Mouse (Mus musculus) liver, embryonic 13.5 days (tissue): Measurements from ENCODE around the gene Tmem169. TPM values are rescaled to one million over a fixed set of nuclear protein-coding genes. Genes with fewer than 3 reads are reported as not detected.
"Not testable (repeated sequence)": the region's sequence is repeated elsewhere in the genome, so short reads cannot be mapped to it uniquely, and the experiment has no call there.

Experiments
- ATAC-seq: fragments of 200-750 bp; cut with Nextera tagmentation; 2 replicates; pipeline ENCODE4 v1.8.0; 2017; ENCODE audit warnings: low read depth, mild to moderate bottlenecking, moderate number of reproducible peaks, moderate library complexity
- DNase-seq: peaks from one replicate; pipeline ENCODE4 v3.0.0; 2022
- H3K27ac ChIP-seq: fragments of 300-500 bp; sonication (generic); 2 replicates; pipeline ENCODE4 v1.5.1; 2015; ENCODE audit warnings: moderate library complexity, mild to moderate bottlenecking, inconsistent platforms
- H3K27me3 ChIP-seq: fragments of 300-500 bp; sonication (generic); 2 replicates; pipeline ENCODE4 v1.6.1; 2015; ENCODE audit warnings: mild to moderate bottlenecking, inconsistent platforms
- H3K36me3 ChIP-seq: fragments of 300-500 bp; sonication (generic); 2 replicates; pipeline ENCODE4 v1.6.1; 2015; ENCODE audit warnings: mild to moderate bottlenecking, inconsistent platforms
- H3K4me1 ChIP-seq: fragments of 300-500 bp; sonication (generic); replicated peaks from 2 replicates; pipeline ENCODE4 v1.6.1; 2015; ENCODE audit warnings: inconsistent platforms
- H3K4me2 ChIP-seq: fragments of 300-500 bp; sonication (generic); 2 replicates; pipeline ENCODE4 v1.6.1; 2015; ENCODE audit warnings: inconsistent platforms, mild to moderate bottlenecking, moderate library complexity
- H3K4me3 ChIP-seq: fragments of 300-500 bp; sonication (generic); replicated peaks from 2 replicates; pipeline ENCODE4 v1.5.1; 2015; ENCODE audit warnings: mild to moderate bottlenecking, inconsistent platforms
- H3K9ac ChIP-seq: fragments of 300-500 bp; sonication (generic); 2 replicates; pipeline ENCODE4 v1.6.1; 2015; ENCODE audit warnings: mild to moderate bottlenecking, inconsistent platforms
- H3K9me3 ChIP-seq: fragments of 300-500 bp; sonication (generic); replicated peaks from 2 replicates; pipeline ENCODE4 v1.6.1; 2016; ENCODE audit warnings: inconsistent platforms
- WGBS: fragments of 180-500 bp; shearing (Covaris S2); methylation state at CpG from one replicate; pipeline ENCODE4 v1.1.7; 2015; ENCODE audit not compliant: insufficient replicate concordance; 5-methylcytosine and 5-hydroxymethylcytosine counted together
- polyA plus RNA-seq: library from polyadenylated mRNA; unstranded; fragments of >200 nt; fragmentation: Nextera tagmentation; extraction: Ambion mirVana; gene quantifications from 2 replicates; pipeline ENCODE4 v1.2.1, GENCODE M21; 2015

The Tmem169 gene
- 0.48 and 0.96 TPM in 2 replicates for polyA plus RNA-seq

- Histone ChIP-seq H3K9ac (peak within 1 kb of the TSS; percentile 78), H3K4me3 (peak within 1 kb of the TSS; percentile 67), H3K4me1 (peaks cover 29% of the 10 kb centered on the region), H3K4me2 (peak within 1 kb of the TSS; percentile 91), H3K27ac (peak within 1 kb of the TSS; percentile 32; the same call in 1 of the 2 replicates), H3K9me3 (no peaks in the 10 kb centered on the region), H3K27me3 (peaks cover 15% of the 10 kb centered on the region), H3K36me3 (no peaks in the 10 kb centered on the region)
- DNase-seq: peak; percentile 93
- peak; percentile 98 for ATAC-seq
- under 1% methylated on average over 30 of the region's 30 CpGs for WGBS
Measured at GRCm38 (mm10) chr1:72283992-72284485, at the start of gene Tmem169, which contains the start of gene Pecr. Tmem169 (plus strand) TSS chr1:72284369. Pecr (minus strand) TSS chr1:72284314.

GRCm38 (mm10) chr1:72236363-72237006 lies 47.7 kb upstream of the Tmem169 start:
- H3K27ac ChIP-seq: not testable (repeated sequence)
- peaks cover 13% of the 10 kb centered on the region; the same call in 1 of the 2 replicates for H3K4me1 ChIP-seq
- ATAC-seq: peak; percentile 79

GRCm38 (mm10) chr1:72237007-72237775 lies 47.0 kb upstream of the Tmem169 start:
- DNase-seq (peak; percentile 39), ATAC-seq (peak; percentile 83)
- H3K9me3 ChIP-seq: no peaks in the 10 kb centered on the region
- no peak overlapping the region for H3K4me3 ChIP-seq
- 0 out of 2 replicates have a peak overlapping the region, but pooled peaks have one; percentile 12 for H3K4me2 ChIP-seq
- no peak overlapping the region for H3K27ac ChIP-seq
- H3K4me1 ChIP-seq: peaks cover 13% of the 10 kb centered on the region; the same call in 1 of the 2 replicates
- H3K36me3 ChIP-seq: no peaks in the 10 kb centered on the region
- peaks cover 38% of the 10 kb centered on the region for H3K27me3 ChIP-seq
- WGBS: under 1% methylated on average over 13 of the region's 13 CpGs
- no peak overlapping the region for H3K9ac ChIP-seq

More at GRCm38 (mm10) chr1:72236363-72237006, 47.7 kb upstream of the Tmem169 start:
- Histone ChIP-seq H3K4me3 (peak overlapping the region; percentile 53), H3K9ac (peak overlapping the region; percentile 47), H3K4me2 (peak overlapping the region; percentile 69), H3K27me3 (peaks cover 38% of the 10 kb centered on the region)
- peak; percentile 36 for DNase-seq
- not testable (repeated sequence) for H3K9me3 ChIP-seq, H3K36me3 ChIP-seq
- under 1% methylated on average over 37 of the region's 50 CpGs for WGBS

GRCm38 (mm10) chr1:72238016-72238580 lies 46.1 kb upstream of the Tmem169 start:
- Histone ChIP-seq H3K9ac (no peak overlapping the region), H3K36me3 (no peaks in the 10 kb centered on the region), H3K4me3 (no peak overlapping the region), H3K4me2 (peak overlapping the region; percentile 12; the same call in 1 of the 2 replicates), H3K27me3 (peaks cover 36% of the 10 kb centered on the region), H3K9me3 (no peaks in the 10 kb centered on the region), H3K4me1 (peaks cover 14% of the 10 kb centered on the region), H3K27ac (no peak overlapping the region)
- ATAC-seq: no peak
- 50% methylated on average over 10 of the region's 10 CpGs for WGBS
- no peak for DNase-seq

- Histone ChIP-seq H3K27me3 (peaks cover 34% of the 10 kb centered on the region), H3K4me1 (peaks cover 20% of the 10 kb centered on the region)
- not testable (repeated sequence) for DNase-seq, H3K27ac ChIP-seq, H3K4me2 ChIP-seq, H3K4me3 ChIP-seq, H3K9me3 ChIP-seq, H3K9ac ChIP-seq, H3K36me3 ChIP-seq, ATAC-seq
- WGBS: 67% methylated on average over 3 of the region's 3 CpGs
Measured at GRCm38 (mm10) chr1:72239113-72239512, 45.1 kb upstream of the Tmem169 start.

- ATAC-seq: no peak
- DNase-seq: no peak
- Histone ChIP-seq H3K4me1 (peaks cover 18% of the 10 kb centered on the region), H3K27ac (no peak overlapping the region), H3K27me3 (peaks cover 9% of the 10 kb centered on the region), H3K4me3 (no peak overlapping the region), H3K4me2 (no peak overlapping the region), H3K9ac (no peak overlapping the region), H3K36me3 (no peaks in the 10 kb centered on the region), H3K9me3 (no peaks in the 10 kb centered on the region)
- 75% methylated on average over 5 of the region's 5 CpGs for WGBS
Measured at GRCm38 (mm10) chr1:72242581-72243143, 41.5 kb upstream of the Tmem169 start.

- Histone ChIP-seq H3K9ac (peak overlapping the region; percentile 73), H3K4me1 (peaks cover 13% of the 10 kb centered on the region), H3K36me3 (no peaks in the 10 kb centered on the region), H3K27me3 (no peaks in the 10 kb centered on the region), H3K27ac (peak overlapping the region; percentile 87), H3K4me2 (peak overlapping the region; percentile 67), H3K9me3 (no peaks in the 10 kb centered on the region), H3K4me3 (peak overlapping the region; percentile 42)
- DNase-seq: peak; percentile 95
- ATAC-seq: peak; percentile 84
- WGBS: under 1% methylated on average over 47 of the region's 47 CpGs
Measured at GRCm38 (mm10) chr1:72243656-72244316, 40.4 kb upstream of the Tmem169 start.

GRCm38 (mm10) chr1:72244317-72245036 lies 39.7 kb upstream of the Tmem169 start:
- H3K27ac ChIP-seq: peak overlapping the region; percentile 68
- ATAC-seq: peak; percentile 91
- H3K27me3 ChIP-seq: no peaks in the 10 kb centered on the region
- H3K4me3 ChIP-seq: no peak overlapping the region
- H3K9ac ChIP-seq: peak overlapping the region; percentile 73; the same call in 1 of the 2 replicates
- peaks cover 13% of the 10 kb centered on the region for H3K4me1 ChIP-seq
- peak; percentile 71 for DNase-seq
- no peaks in the 10 kb centered on the region for H3K9me3 ChIP-seq
- peak overlapping the region; percentile 67; the same call in 1 of the 2 replicates for H3K4me2 ChIP-seq
- H3K36me3 ChIP-seq: no peaks in the 10 kb centered on the region
- WGBS: under 1% methylated on average over 12 of the region's 12 CpGs

GRCm38 (mm10) chr1:72248226-72248737 lies 35.9 kb upstream of the Tmem169 start:
- H3K27ac ChIP-seq, H3K27me3 ChIP-seq, H3K9me3 ChIP-seq, H3K36me3 ChIP-seq, H3K4me2 ChIP-seq, H3K4me1 ChIP-seq, H3K9ac ChIP-seq, H3K4me3 ChIP-seq, DNase-seq, ATAC-seq: not testable (repeated sequence)
- 42% methylated on average over 9 of the region's 9 CpGs for WGBS

- H3K9ac ChIP-seq: no peak overlapping the region
- no peak overlapping the region for H3K4me2 ChIP-seq
- WGBS: 75% methylated on average over 1 of the region's 1 CpGs
- H3K27me3 ChIP-seq: no peaks in the 10 kb centered on the region
- no peak overlapping the region for H3K4me3 ChIP-seq
- H3K4me1 ChIP-seq: peaks cover 24% of the 10 kb centered on the region
- H3K27ac ChIP-seq: no peak overlapping the region
- H3K36me3 ChIP-seq: no peaks in the 10 kb centered on the region
- DNase-seq (no peak), ATAC-seq (no peak)
- H3K9me3 ChIP-seq: no peaks in the 10 kb centered on the region
Measured at GRCm38 (mm10) chr1:72251806-72252205, 32.4 kb upstream of the Tmem169 start.
